Mouse (Mus musculus): Measurements from ENCODE around the gene Rap1gds1. TPM values are rescaled to one million over a fixed set of nuclear protein-coding genes. Genes with fewer than 3 reads are reported as not detected.
A peak's percentile ranks its signal among the peaks of the same experiment; 100 is the strongest.

Gene Rap1gds1
- polyA plus RNA-seq, 1 experiment from 2014 or later = 44.1 TPM

- Histone ChIP-seq H3K4me1 (replicated peaks; ENCODE audit: control insufficient read depth, insufficient read depth, low read length) (no peaks in the 10 kb centered on the region), H3K9me3 (ENCODE audit: control insufficient read depth, low read length) (no peaks in the 10 kb centered on the region), H3K27ac (ENCODE audit: low read depth, low read length) (no peak overlapping the region), H3K36me3 (ENCODE audit: control insufficient read depth, insufficient read depth, low read length) (no peaks in the 10 kb centered on the region), H3K4me3 (ENCODE audit: low read depth, low read length) (no peak overlapping the region), H3K4me2 (no peak overlapping the region), H3K9ac (ENCODE audit: low read depth, low read length) (no peak overlapping the region), H3K27me3 (replicated peaks; ENCODE audit: control insufficient read depth, insufficient read depth, low read length) (no peaks in the 10 kb centered on the region)
- 65% methylated on average over 8 of the region's 8 CpGs for WGBS
- no peak for ATAC-seq (replicated peaks; ENCODE audit: low FRiP score)
- DNase-seq (ENCODE audit: low spot score) = no peak
Measured at GRCm38 (mm10) chr3:138914626-138915288, 160.2 kb downstream of the Rap1gds1 start.

GRCm38 (mm10) chr3:138912504-138912903 is 162.5 kb downstream of the Rap1gds1 start:
- Histone ChIP-seq H3K4me2 (no peak overlapping the region), H3K27me3 (replicated peaks; ENCODE audit: control insufficient read depth, insufficient read depth, low read length) (no peaks in the 10 kb centered on the region), H3K36me3 (ENCODE audit: control insufficient read depth, insufficient read depth, low read length) (no peaks in the 10 kb centered on the region), H3K27ac (ENCODE audit: low read depth, low read length) (no peak overlapping the region), H3K9ac (ENCODE audit: low read depth, low read length) (no peak overlapping the region), H3K4me1 (replicated peaks; ENCODE audit: control insufficient read depth, insufficient read depth, low read length) (no peaks in the 10 kb centered on the region), H3K9me3 (ENCODE audit: control insufficient read depth, low read length) (no peaks in the 10 kb centered on the region), H3K4me3 (ENCODE audit: low read depth, low read length) (no peak overlapping the region)
- DNase-seq (ENCODE audit: low spot score) (no peak), ATAC-seq (replicated peaks; ENCODE audit: low FRiP score) (no peak)
- WGBS = 81% methylated on average over 8 of the region's 8 CpGs

DNA sequence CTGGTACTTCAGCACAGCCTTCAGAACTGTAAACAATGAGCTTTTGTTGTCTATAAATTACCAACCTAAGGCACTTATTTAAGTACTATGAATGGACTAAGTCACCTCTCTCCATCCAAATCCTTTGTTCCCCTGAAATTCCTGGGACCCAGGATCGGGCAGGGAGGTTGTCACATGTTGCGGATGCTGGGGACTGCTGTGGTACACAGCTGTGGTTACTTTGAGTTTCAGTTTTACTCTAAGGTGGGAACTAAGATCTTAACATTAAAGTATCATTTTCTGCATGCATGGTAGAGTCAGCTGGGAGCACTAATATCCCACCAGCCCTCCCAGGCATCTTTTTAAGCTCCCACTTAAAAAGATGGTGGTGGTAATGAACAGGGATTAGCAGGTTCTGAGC is 165.7 kb downstream of the Rap1gds1 start:
- ATAC-seq (replicated peaks; ENCODE audit: low FRiP score) (no peak), DNase-seq (ENCODE audit: low spot score) (no peak)

GRCm38 (mm10) chr3:138906112-138906880 is 168.7 kb downstream of the Rap1gds1 start:
- no peaks in the 10 kb centered on the region for H3K4me1 ChIP-seq (replicated peaks; ENCODE audit: control insufficient read depth, insufficient read depth, low read length)

More for the DNA sequence above, 165.7 kb downstream of the Rap1gds1 start:
- Histone ChIP-seq H3K36me3 (ENCODE audit: control insufficient read depth, insufficient read depth, low read length) (no peaks in the 10 kb centered on the region), H3K27ac (ENCODE audit: low read depth, low read length) (no peak overlapping the region), H3K4me1 (replicated peaks; ENCODE audit: control insufficient read depth, insufficient read depth, low read length) (no peaks in the 10 kb centered on the region), H3K9me3 (ENCODE audit: control insufficient read depth, low read length) (no peaks in the 10 kb centered on the region), H3K4me2 (no peak overlapping the region), H3K27me3 (replicated peaks; ENCODE audit: control insufficient read depth, insufficient read depth, low read length) (no peaks in the 10 kb centered on the region), H3K4me3 (ENCODE audit: low read depth, low read length) (no peak overlapping the region), H3K9ac (ENCODE audit: low read depth, low read length) (no peak overlapping the region)
- 86% methylated on average over 2 of the region's 2 CpGs for WGBS

DNA sequence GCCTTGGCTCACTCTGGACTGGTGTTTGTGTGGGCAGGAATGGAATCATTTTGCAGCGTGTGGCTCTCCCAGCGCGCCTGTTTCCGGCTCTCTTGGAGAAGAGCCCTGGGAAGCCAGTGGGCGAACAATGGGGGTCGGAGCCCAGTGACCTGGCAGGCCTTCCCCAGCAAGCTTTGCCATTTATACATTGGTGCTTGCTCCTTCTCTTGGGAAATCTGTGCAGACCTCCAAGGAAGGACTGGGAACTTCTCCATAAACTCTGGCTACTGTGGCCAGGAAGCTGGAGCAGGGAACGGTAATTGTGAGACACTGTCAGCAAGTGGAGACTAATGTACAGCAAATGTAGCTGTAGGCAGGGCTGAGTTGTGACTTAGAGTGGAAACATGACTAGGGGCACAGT is 169.3 kb downstream of the Rap1gds1 start:
- Histone ChIP-seq H3K9ac (ENCODE audit: low read depth, low read length) (no peak overlapping the region), H3K4me2 (no peak overlapping the region), H3K36me3 (ENCODE audit: control insufficient read depth, insufficient read depth, low read length) (peaks cover 2% of the 10 kb centered on the region; the same call in 1 of the 2 replicates), H3K4me1 (replicated peaks; ENCODE audit: control insufficient read depth, insufficient read depth, low read length) (no peaks in the 10 kb centered on the region), H3K9me3 (ENCODE audit: control insufficient read depth, low read length) (no peaks in the 10 kb centered on the region), H3K27ac (ENCODE audit: low read depth, low read length) (no peak overlapping the region), H3K4me3 (ENCODE audit: low read depth, low read length) (no peak overlapping the region), H3K27me3 (replicated peaks; ENCODE audit: control insufficient read depth, insufficient read depth, low read length) (no peaks in the 10 kb centered on the region)
- no peak for DNase-seq (ENCODE audit: low spot score)
- no peak for ATAC-seq (replicated peaks; ENCODE audit: low FRiP score)
- 85% methylated on average over 7 of the region's 7 CpGs for WGBS

More at GRCm38 (mm10) chr3:138906112-138906880, 168.7 kb downstream of the Rap1gds1 start:
- DNase-seq (ENCODE audit: low spot score) = peak; percentile 39
- Histone ChIP-seq H3K27me3 (replicated peaks; ENCODE audit: control insufficient read depth, insufficient read depth, low read length) (no peaks in the 10 kb centered on the region), H3K9me3 (ENCODE audit: control insufficient read depth, low read length) (no peaks in the 10 kb centered on the region), H3K36me3 (ENCODE audit: control insufficient read depth, insufficient read depth, low read length) (peaks cover 2% of the 10 kb centered on the region; the same call in 1 of the 2 replicates), H3K4me2 (no peak overlapping the region), H3K27ac (ENCODE audit: low read depth, low read length) (no peak overlapping the region), H3K4me3 (ENCODE audit: low read depth, low read length) (no peak overlapping the region), H3K9ac (ENCODE audit: low read depth, low read length) (no peak overlapping the region)
- ATAC-seq (replicated peaks; ENCODE audit: low FRiP score) = peak; percentile 55
- 37% methylated on average over 17 of the region's 17 CpGs for WGBS

DNA sequence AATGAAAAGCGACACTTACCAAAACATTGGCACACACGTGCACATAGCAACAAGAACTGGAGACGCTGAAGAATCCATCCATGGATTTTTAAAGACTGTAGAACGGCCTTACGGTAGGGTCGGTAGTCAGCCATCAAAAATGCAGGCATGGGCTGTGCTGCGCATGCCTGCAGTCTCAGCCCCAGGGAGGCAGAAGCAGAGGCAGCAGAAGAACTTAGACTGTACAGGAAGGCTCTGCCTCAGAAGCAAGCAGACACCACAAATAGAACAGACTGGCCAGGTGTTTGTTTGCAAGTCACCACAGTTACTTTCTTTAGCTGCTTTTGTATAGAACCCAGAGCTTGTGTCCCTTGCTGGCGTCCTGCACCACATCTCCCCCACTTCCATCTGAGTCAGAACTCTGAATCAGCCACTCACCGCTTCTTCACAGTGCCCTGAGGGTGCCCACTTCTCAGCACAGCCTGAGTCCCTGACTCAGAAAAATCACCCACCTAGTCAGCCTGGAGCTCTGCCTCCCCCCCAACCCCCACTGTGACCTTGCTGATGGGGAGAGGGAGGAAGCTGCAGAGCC is 174.3 kb downstream of the Rap1gds1 start:
- no peak overlapping the region for H3K27ac ChIP-seq (ENCODE audit: low read depth, low read length)

DNA sequence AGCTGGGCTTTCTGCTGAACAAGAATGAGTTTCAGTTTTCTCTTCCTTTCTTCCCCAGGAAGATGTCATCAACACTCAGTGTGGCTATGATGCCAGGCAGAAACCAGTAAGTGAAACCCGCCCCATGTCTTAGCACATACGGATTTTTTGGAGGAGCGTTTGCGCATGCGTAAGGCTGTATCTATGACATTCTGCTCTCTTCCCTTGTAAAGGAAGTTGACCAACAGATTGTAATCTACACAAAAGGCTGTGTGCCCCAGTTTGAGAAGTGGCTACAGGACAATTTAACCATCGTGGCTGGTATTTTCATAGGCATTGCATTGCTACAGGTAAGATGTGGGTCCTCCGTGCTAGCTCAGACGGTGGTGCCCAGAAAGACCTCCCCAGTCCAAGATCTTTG is 176.9 kb downstream of the Rap1gds1 start:
- DNase-seq (ENCODE audit: low spot score) (no peak), ATAC-seq (replicated peaks; ENCODE audit: low FRiP score) (no peak)
- Histone ChIP-seq H3K27ac (ENCODE audit: low read depth, low read length) (no peak overlapping the region), H3K9me3 (ENCODE audit: control insufficient read depth, low read length) (no peaks in the 10 kb centered on the region), H3K9ac (ENCODE audit: low read depth, low read length) (no peak overlapping the region), H3K4me2 (no peak overlapping the region), H3K4me3 (ENCODE audit: low read depth, low read length) (no peak overlapping the region), H3K4me1 (replicated peaks; ENCODE audit: control insufficient read depth, insufficient read depth, low read length) (peaks cover 8% of the 10 kb centered on the region), H3K27me3 (replicated peaks; ENCODE audit: control insufficient read depth, insufficient read depth, low read length) (no peaks in the 10 kb centered on the region), H3K36me3 (ENCODE audit: control insufficient read depth, insufficient read depth, low read length) (peaks cover 2% of the 10 kb centered on the region; the same call in 1 of the 2 replicates)
- 93% methylated on average over 8 of the region's 8 CpGs for WGBS

More for the DNA sequence above, 174.3 kb downstream of the Rap1gds1 start:
- 91% methylated on average over 9 of the region's 9 CpGs for WGBS
- DNase-seq (ENCODE audit: low spot score) (no peak), ATAC-seq (replicated peaks; ENCODE audit: low FRiP score) (no peak)
- H3K4me2 ChIP-seq = no peak overlapping the region
- no peaks in the 10 kb centered on the region for H3K9me3 ChIP-seq (ENCODE audit: control insufficient read depth, low read length)
- H3K9ac ChIP-seq (ENCODE audit: low read depth, low read length) = no peak overlapping the region
- no peaks in the 10 kb centered on the region for H3K4me1 ChIP-seq (replicated peaks; ENCODE audit: control insufficient read depth, insufficient read depth, low read length)
- H3K4me3 ChIP-seq (ENCODE audit: low read depth, low read length) = no peak overlapping the region
- peaks cover 2% of the 10 kb centered on the region; the same call in 1 of the 2 replicates for H3K36me3 ChIP-seq (ENCODE audit: control insufficient read depth, insufficient read depth, low read length)
- no peaks in the 10 kb centered on the region for H3K27me3 ChIP-seq (replicated peaks; ENCODE audit: control insufficient read depth, insufficient read depth, low read length)

DNA sequence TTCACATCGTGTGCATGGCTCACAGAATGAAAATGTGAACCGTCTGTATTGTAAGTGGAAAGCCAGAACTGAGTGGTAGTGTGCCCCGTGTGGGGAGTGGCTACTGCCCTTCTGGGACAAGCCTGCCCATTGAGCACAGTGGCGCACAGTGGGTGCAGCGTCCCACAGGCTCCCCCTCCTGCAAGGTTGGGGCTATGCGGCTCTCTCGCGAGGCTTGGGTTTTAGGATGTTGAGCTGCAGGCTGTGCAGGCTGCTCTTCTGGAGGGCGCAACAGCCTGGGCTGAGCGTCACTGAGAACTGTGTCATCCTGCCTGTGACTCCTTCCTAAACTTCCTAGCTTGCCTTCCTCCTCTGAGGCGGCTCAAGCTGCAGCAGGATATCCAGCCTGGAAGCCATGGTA is 177.5 kb downstream of the Rap1gds1 start:
- no peaks in the 10 kb centered on the region for H3K27me3 ChIP-seq (replicated peaks; ENCODE audit: control insufficient read depth, insufficient read depth, low read length)
- WGBS = 82% methylated on average over 11 of the region's 11 CpGs
- peaks cover 9% of the 10 kb centered on the region for H3K4me1 ChIP-seq (replicated peaks; ENCODE audit: control insufficient read depth, insufficient read depth, low read length)
- H3K9me3 ChIP-seq (ENCODE audit: control insufficient read depth, low read length) = no peaks in the 10 kb centered on the region
- ATAC-seq (replicated peaks; ENCODE audit: low FRiP score) = no peak
- no peak overlapping the region for H3K4me3 ChIP-seq (ENCODE audit: low read depth, low read length)
- H3K27ac ChIP-seq (ENCODE audit: low read depth, low read length) = no peak overlapping the region
- no peak overlapping the region for H3K4me2 ChIP-seq
- DNase-seq (ENCODE audit: low spot score) = no peak
- H3K9ac ChIP-seq (ENCODE audit: low read depth, low read length) = no peak overlapping the region
- peaks cover under 1% of the 10 kb centered on the region; the same call in 1 of the 2 replicates for H3K36me3 ChIP-seq (ENCODE audit: control insufficient read depth, insufficient read depth, low read length)

Measured in liver, embryonic 11.5 days (tissue).